Comparison of ENCODE assay signal across 19 mouse cellular contexts in the genomic region with DNA sequence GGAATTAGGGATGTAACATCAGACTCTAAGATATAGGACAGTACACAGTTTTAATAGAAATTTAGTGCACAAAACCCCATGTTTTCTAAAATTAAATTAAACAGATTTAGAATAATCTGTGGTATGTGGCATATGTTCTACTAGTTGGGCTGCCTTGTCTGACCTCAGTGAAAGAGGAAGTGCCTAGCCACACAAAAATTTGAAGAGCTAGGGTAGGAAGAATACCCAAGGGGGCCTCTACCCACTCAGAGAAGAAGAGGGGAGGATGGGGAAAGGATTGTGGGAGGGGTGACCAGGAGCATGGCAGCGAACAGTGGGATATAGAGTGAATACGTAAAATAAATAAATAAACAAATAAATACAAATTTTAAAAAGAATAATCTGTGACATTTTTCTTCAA.
"Had no signal": no experiment of that assay in that cellular context is flagged by ENCODE, and none has a peak within 500 bp of the region (broad histone marks: within the 10 kb centered on the region; RNA-seq: fewer than 3 reads in every experiment).

No protein-coding gene starts in this region.

- H3K4me2 ChIP-seq: lung, embryonic 14.5 days; midbrain, embryonic 12.5 days; neural tube, embryonic 13.5 days; neural tube, embryonic 15.5 days; stomach, embryonic 15.5 days had no signal

- H3K27me3 ChIP-seq: midbrain, embryonic 12.5 days; neural tube, embryonic 13.5 days; neural tube, embryonic 15.5 days; stomach, embryonic 15.5 days had no signal

- H3K4me1 ChIP-seq: midbrain, embryonic 12.5 days; neural tube, embryonic 13.5 days; neural tube, embryonic 15.5 days; stomach, embryonic 15.5 days had no signal

- ATAC-seq: midbrain, embryonic 16.5 days had no signal

- H3K36me3 ChIP-seq: midbrain, embryonic 10.5 days; midbrain, embryonic 12.5 days; neural tube, embryonic 13.5 days; neural tube, embryonic 15.5 days; stomach, embryonic 15.5 days had no signal

- H3K4me3 ChIP-seq: midbrain, embryonic 10.5 days; midbrain, embryonic 12.5 days; myocyte; neural tube, embryonic 13.5 days; neural tube, embryonic 15.5 days; stomach, embryonic 15.5 days had no signal

- H3K27ac ChIP-seq: liver, embryonic 14.5 days; midbrain, embryonic 10.5 days; midbrain, embryonic 12.5 days; neural tube, embryonic 13.5 days; neural tube, embryonic 15.5 days; stomach, embryonic 15.5 days; stomach, postnatal 0 days had no signal

- DNase-seq: lung, adult 18-20 months; lung, embryonic 14.5 days; lung, postnatal 10 days; lung, postnatal 4 days; midbrain, embryonic 14.5 days; retina, postnatal 1 day; right cerebral cortex, adult 18-20 months; thymus, adult 18-20 months; thymus, postnatal 14 days; thymus, postnatal 36 days had no signal

- H3K9me3 ChIP-seq: midbrain, embryonic 10.5 days; midbrain, embryonic 12.5 days; neural tube, embryonic 13.5 days; neural tube, embryonic 15.5 days; stomach, embryonic 15.5 days had no signal

- H3K9ac ChIP-seq: liver, embryonic 14.5 days; lung, embryonic 14.5 days; midbrain, embryonic 12.5 days; neural tube, embryonic 13.5 days; neural tube, embryonic 15.5 days; stomach, embryonic 15.5 days had no signal
